Mouse (Mus musculus) splenic B cell, adult 2 months (primary cell): ENCODE results near the gene Romo1.

Source experiments
- DNase-seq: peaks from one replicate; pipeline ENCODE4 v3.0.0-alpha.2; 2011; ENCODE audit warnings: low read depth, low spot score
- H3K27me3 ChIP-seq: 2 replicates; pipeline ENCODE4 v1.6.1; 2012; ENCODE audit warnings: mild to moderate bottlenecking, low read length, moderate library complexity, mixed read lengths; ENCODE audit not compliant: control insufficient read depth, poor library complexity, insufficient read depth, severe bottlenecking
- H3K36me3 ChIP-seq: 2 replicates; pipeline ENCODE4 v1.6.1; 2012; ENCODE audit warnings: mild to moderate bottlenecking, low read length, moderate library complexity, mixed read lengths; ENCODE audit not compliant: control insufficient read depth, poor library complexity, insufficient read depth, severe bottlenecking

The Romo1 gene

GRCm38 (mm10) chr2:156192068-156192467 lies 48.2 kb downstream of the Romo1 start:
- H3K27me3 ChIP-seq = no peaks in the 10 kb centered on the region
- no peaks in the 10 kb centered on the region for H3K36me3 ChIP-seq
- DNase-seq = no peak

- H3K36me3 ChIP-seq = no peaks in the 10 kb centered on the region
- no peak for DNase-seq
- H3K27me3 ChIP-seq = no peaks in the 10 kb centered on the region
These were observed 49.4 kb downstream of the Romo1 start for GRCm38 (mm10) chr2:156193066-156193862.

- no peaks in the 10 kb centered on the region for H3K36me3 ChIP-seq
- no peak for DNase-seq
- no peaks in the 10 kb centered on the region for H3K27me3 ChIP-seq
These were observed 50.7 kb downstream of the Romo1 start for GRCm38 (mm10) chr2:156194571-156194970.
